Mouse (Mus musculus): ENCODE data around the gene Fis1. TPM values are rescaled to one million over a fixed set of nuclear protein-coding genes. Genes with fewer than 3 reads are reported as not detected.

The Fis1 gene
- polyA plus RNA-seq, 1 experiment from 2014 or later, result 354 TPM

- WGBS, result 26% methylated on average over 5 of the region's 5 CpGs
- peak overlapping the region; percentile 87 for H3K9ac ChIP-seq (replicated peaks)
- peaks cover 45% of the 10 kb centered on the region for H3K36me3 ChIP-seq
- no peaks in the 10 kb centered on the region for H3K27me3 ChIP-seq (replicated peaks)
- H3K27ac ChIP-seq (replicated peaks), result peak overlapping the region; percentile 95
- no peaks in the 10 kb centered on the region for H3K9me3 ChIP-seq (replicated peaks)
- H3K4me2 ChIP-seq, result peak overlapping the region; percentile 82
- H3K4me1 ChIP-seq, result peaks cover 41% of the 10 kb centered on the region
- peak overlapping the region; percentile 73 for H3K4me3 ChIP-seq (replicated peaks)
- ATAC-seq (ENCODE audit: low FRiP score), result peak; percentile 51
Measured at GRCm38 (mm10) chr5:136961334-136961982, 8.4 kb downstream of the Fis1 start.

GRCm38 (mm10) chr5:136961983-136962461, 8.9 kb downstream of the Fis1 start:
- peak; percentile 94 for ATAC-seq (ENCODE audit: low FRiP score)
- Histone ChIP-seq H3K36me3 (peaks cover 41% of the 10 kb centered on the region), H3K27ac (replicated peaks) (peak overlapping the region; percentile 95), H3K4me2 (peak overlapping the region; percentile 82), H3K27me3 (replicated peaks) (no peaks in the 10 kb centered on the region), H3K9ac (replicated peaks) (peak overlapping the region; percentile 87), H3K9me3 (replicated peaks) (no peaks in the 10 kb centered on the region), H3K4me1 (peaks cover 45% of the 10 kb centered on the region), H3K4me3 (replicated peaks) (peak overlapping the region; percentile 73)
- under 1% methylated on average over 20 of the region's 20 CpGs for WGBS

- Histone ChIP-seq H3K27me3 (replicated peaks) (no peaks in the 10 kb centered on the region), H3K36me3 (peaks cover 37% of the 10 kb centered on the region)
Measured at GRCm38 (mm10) chr5:136962501-136962900, 9.4 kb downstream of the Fis1 start.

GRCm38 (mm10) chr5:136962966-136963540, 10.0 kb downstream of the Fis1 start:
- H3K27me3 ChIP-seq (replicated peaks), result no peaks in the 10 kb centered on the region
- H3K9me3 ChIP-seq (replicated peaks), result no peaks in the 10 kb centered on the region
- peak overlapping the region; percentile 87 for H3K9ac ChIP-seq (replicated peaks)
- peak overlapping the region; percentile 73 for H3K4me3 ChIP-seq (replicated peaks)
- H3K27ac ChIP-seq (replicated peaks), result peak overlapping the region; percentile 95
- peak overlapping the region; percentile 82 for H3K4me2 ChIP-seq
- peaks cover 42% of the 10 kb centered on the region for H3K4me1 ChIP-seq
- WGBS, result 81% methylated on average over 8 of the region's 8 CpGs
- peaks cover 37% of the 10 kb centered on the region for H3K36me3 ChIP-seq
- ATAC-seq (ENCODE audit: low FRiP score), result no peak

More at GRCm38 (mm10) chr5:136962501-136962900, 9.4 kb downstream of the Fis1 start:
- Histone ChIP-seq H3K4me3 (replicated peaks) (peak overlapping the region; percentile 73), H3K4me2 (peak overlapping the region; percentile 82), H3K9ac (replicated peaks) (peak overlapping the region; percentile 87), H3K4me1 (peaks cover 42% of the 10 kb centered on the region), H3K9me3 (replicated peaks) (no peaks in the 10 kb centered on the region), H3K27ac (replicated peaks) (peak overlapping the region; percentile 95)
- peak; percentile 72 for ATAC-seq (ENCODE audit: low FRiP score)
- under 1% methylated on average over 10 of the region's 10 CpGs for WGBS

- no peak overlapping the region for H3K4me3 ChIP-seq (replicated peaks)
- H3K4me2 ChIP-seq, result no peak overlapping the region
- peaks cover 31% of the 10 kb centered on the region for H3K4me1 ChIP-seq
- H3K9ac ChIP-seq (replicated peaks), result no peak overlapping the region
- no peak overlapping the region for H3K27ac ChIP-seq (replicated peaks)
- H3K9me3 ChIP-seq (replicated peaks), result no peaks in the 10 kb centered on the region
- 97% methylated on average over 9 of the region's 9 CpGs for WGBS
- H3K27me3 ChIP-seq (replicated peaks), result no peaks in the 10 kb centered on the region
- no peak for ATAC-seq (ENCODE audit: low FRiP score)
- peaks cover 37% of the 10 kb centered on the region for H3K36me3 ChIP-seq
Measured at GRCm38 (mm10) chr5:136965210-136965609, 12.1 kb downstream of the Fis1 start.

GRCm38 (mm10) chr5:136965686-136966085, 12.6 kb downstream of the Fis1 start:
- Histone ChIP-seq H3K9me3 (replicated peaks) (no peaks in the 10 kb centered on the region), H3K4me1 (peaks cover 29% of the 10 kb centered on the region), H3K36me3 (peaks cover 37% of the 10 kb centered on the region), H3K4me3 (replicated peaks) (no peak overlapping the region), H3K27ac (replicated peaks) (no peak overlapping the region), H3K27me3 (replicated peaks) (no peaks in the 10 kb centered on the region), H3K4me2 (no peak overlapping the region), H3K9ac (replicated peaks) (no peak overlapping the region)
- 91% methylated on average over 8 of the region's 8 CpGs for WGBS
- ATAC-seq (ENCODE audit: low FRiP score), result no peak

GRCm38 (mm10) chr5:136966331-136966730, 13.3 kb downstream of the Fis1 start, which contains the start of gene Cldn15:
Gene Cldn15 (plus strand): TSS chr5:136966616.
- Histone ChIP-seq H3K9ac (replicated peaks) (no peak within 1 kb of the TSS), H3K4me1 (peaks cover 23% of the 10 kb centered on the region), H3K27me3 (replicated peaks) (no peaks in the 10 kb centered on the region), H3K36me3 (peaks cover 37% of the 10 kb centered on the region), H3K4me2 (no peak within 1 kb of the TSS), H3K4me3 (replicated peaks) (no peak within 1 kb of the TSS), H3K9me3 (replicated peaks) (no peaks in the 10 kb centered on the region), H3K27ac (replicated peaks) (no peak within 1 kb of the TSS; the same call in 1 of the 2 replicates)
- WGBS, result 37% methylated on average over 6 of the region's 6 CpGs
- ATAC-seq (ENCODE audit: low FRiP score), result no peak

- no peak overlapping the region for H3K27ac ChIP-seq (replicated peaks)
- H3K27me3 ChIP-seq (replicated peaks), result no peaks in the 10 kb centered on the region
- H3K9ac ChIP-seq (replicated peaks), result no peak overlapping the region
- H3K4me1 ChIP-seq, result peaks cover 18% of the 10 kb centered on the region
- WGBS, result 85% methylated on average over 4 of the region's 4 CpGs
- H3K36me3 ChIP-seq, result peaks cover 37% of the 10 kb centered on the region
- no peak overlapping the region for H3K4me2 ChIP-seq
- no peaks in the 10 kb centered on the region for H3K9me3 ChIP-seq (replicated peaks)
- H3K4me3 ChIP-seq (replicated peaks), result no peak overlapping the region
- ATAC-seq (ENCODE audit: low FRiP score), result no peak
Measured at GRCm38 (mm10) chr5:136966861-136967455, 13.9 kb downstream of the Fis1 start.

- WGBS, result 81% methylated on average over 10 of the region's 10 CpGs
Measured at GRCm38 (mm10) chr5:136967592-136967991, 14.5 kb downstream of the Fis1 start.

GRCm38 (mm10) chr5:136970703-136971102, 17.6 kb downstream of the Fis1 start:
- Histone ChIP-seq H3K4me3 (replicated peaks) (no peak overlapping the region), H3K9ac (replicated peaks) (no peak overlapping the region), H3K9me3 (replicated peaks) (no peaks in the 10 kb centered on the region), H3K27ac (replicated peaks) (no peak overlapping the region), H3K36me3 (peaks cover 9% of the 10 kb centered on the region), H3K27me3 (replicated peaks) (no peaks in the 10 kb centered on the region), H3K4me1 (0 out of 2 replicates have a peak, but pooled peaks cover 4% of the 10 kb centered on the region), H3K4me2 (no peak overlapping the region)
- no peak for ATAC-seq (ENCODE audit: low FRiP score)
- WGBS, result 75% methylated on average over 1 of the region's 1 CpGs

More at GRCm38 (mm10) chr5:136967592-136967991, 14.5 kb downstream of the Fis1 start:
- Histone ChIP-seq H3K9me3 (replicated peaks) (no peaks in the 10 kb centered on the region), H3K4me3 (replicated peaks) (no peak overlapping the region), H3K27ac (replicated peaks) (no peak overlapping the region), H3K27me3 (replicated peaks) (no peaks in the 10 kb centered on the region), H3K36me3 (peaks cover 37% of the 10 kb centered on the region), H3K9ac (replicated peaks) (no peak overlapping the region), H3K4me2 (no peak overlapping the region), H3K4me1 (peaks cover 17% of the 10 kb centered on the region)
- no peak for ATAC-seq (ENCODE audit: low FRiP score)

- 79% methylated on average over 8 of the region's 8 CpGs for WGBS
- no peaks in the 10 kb centered on the region for H3K4me1 ChIP-seq
- no peak overlapping the region for H3K27ac ChIP-seq (replicated peaks)
- ATAC-seq (ENCODE audit: low FRiP score), result no peak
- H3K9ac ChIP-seq (replicated peaks), result no peak overlapping the region
- H3K36me3 ChIP-seq, result no peaks in the 10 kb centered on the region
- H3K9me3 ChIP-seq (replicated peaks), result no peaks in the 10 kb centered on the region
- H3K4me3 ChIP-seq (replicated peaks), result no peak overlapping the region
- H3K4me2 ChIP-seq, result no peak overlapping the region
- no peaks in the 10 kb centered on the region for H3K27me3 ChIP-seq (replicated peaks)
Measured at GRCm38 (mm10) chr5:136973670-136974069, 20.6 kb downstream of the Fis1 start.

Measured in neural tube, embryonic 15.5 days (tissue).